Mouse (Mus musculus): Measurements from ENCODE around the gene Ptprk. TPM values are rescaled to one million over a fixed set of nuclear protein-coding genes. Genes with fewer than 3 reads are reported as not detected.

The Ptprk gene
- total RNA-seq, 4 experiments from 2014 or later, result 2.3 to 2.7 (median 2.5) TPM

- no peak for DNase-seq (ENCODE audit: low spot score in 2 of 2)
Measured at GRCm38 (mm10) chr10:28184675-28185074, 110.1 kb downstream of the Ptprk start.

- DNase-seq (ENCODE audit: low spot score in 2 of 2), result no peak
Measured at GRCm38 (mm10) chr10:28185326-28185725, 110.7 kb downstream of the Ptprk start.

GRCm38 (mm10) chr10:28186018-28186800, 111.6 kb downstream of the Ptprk start:
- DNase-seq (ENCODE audit: low spot score in 2 of 2), result no peak

GRCm38 (mm10) chr10:28191440-28191839, 116.8 kb downstream of the Ptprk start:
- DNase-seq (ENCODE audit: low spot score in 2 of 2), result no peak

- no peak for DNase-seq (ENCODE audit: low spot score in 2 of 2)
Measured at GRCm38 (mm10) chr10:28193630-28194029, 119.0 kb downstream of the Ptprk start.

GRCm38 (mm10) chr10:28200609-28201008, 126.0 kb downstream of the Ptprk start:
- no peak for DNase-seq (ENCODE audit: low spot score in 2 of 2)

GRCm38 (mm10) chr10:28209394-28209793, 134.8 kb downstream of the Ptprk start:
- no peak for DNase-seq (ENCODE audit: low spot score in 2 of 2)

GRCm38 (mm10) chr10:28212083-28212482, 137.5 kb downstream of the Ptprk start:
- no peak for DNase-seq (ENCODE audit: low spot score in 2 of 2)

- DNase-seq (ENCODE audit: low spot score in 2 of 2), result no peak
Measured at GRCm38 (mm10) chr10:28215153-28215552, 140.5 kb downstream of the Ptprk start.

- DNase-seq (ENCODE audit: low spot score in 2 of 2), result no peak
Measured at GRCm38 (mm10) chr10:28223602-28224001, 149.0 kb downstream of the Ptprk start.

GRCm38 (mm10) chr10:28224376-28224775, 149.8 kb downstream of the Ptprk start:
- no peak for DNase-seq (ENCODE audit: low spot score in 2 of 2)

GRCm38 (mm10) chr10:28225536-28226075, 151.0 kb downstream of the Ptprk start:
- no peak for DNase-seq (ENCODE audit: low spot score in 2 of 2)

- DNase-seq (ENCODE audit: low spot score in 2 of 2), result no peak
Measured at GRCm38 (mm10) chr10:28227732-28228131, 153.1 kb downstream of the Ptprk start.

GRCm38 (mm10) chr10:28228208-28228607, 153.6 kb downstream of the Ptprk start:
- DNase-seq (ENCODE audit: low spot score in 2 of 2), result no peak

- DNase-seq (ENCODE audit: low spot score in 2 of 2), result no peak
Measured at GRCm38 (mm10) chr10:28232273-28233167, 157.9 kb downstream of the Ptprk start.

GRCm38 (mm10) chr10:28249047-28249446, 174.4 kb downstream of the Ptprk start:
- no peak for DNase-seq (ENCODE audit: low spot score in 2 of 2)

GRCm38 (mm10) chr10:28251385-28251784, 176.8 kb downstream of the Ptprk start:
- DNase-seq (ENCODE audit: low spot score in 2 of 2), result no peak

- DNase-seq (ENCODE audit: low spot score in 2 of 2), result no peak
Measured at GRCm38 (mm10) chr10:28260651-28261050, 186.0 kb downstream of the Ptprk start.

- no peak for DNase-seq (ENCODE audit: low spot score in 2 of 2)
Measured at GRCm38 (mm10) chr10:28262159-28262558, 187.5 kb downstream of the Ptprk start.

- no peak for DNase-seq (ENCODE audit: low spot score in 2 of 2)
Measured at GRCm38 (mm10) chr10:28263546-28263945, 188.9 kb downstream of the Ptprk start.

GRCm38 (mm10) chr10:28270273-28270672, 195.7 kb downstream of the Ptprk start:
- DNase-seq (ENCODE audit: low spot score in 2 of 2), result no peak

Data from gastrocnemius, adult 8-10 months (tissue).